Mouse (Mus musculus): Measurements from ENCODE around the gene Spink4. TPM values are rescaled to one million over a fixed set of nuclear protein-coding genes. Genes with fewer than 3 reads are reported as not detected.

Gene Spink4
- polyA plus RNA-seq, 1 experiment from 2014 or later, result 2.9 TPM

Other genes with a start within 250 kb of the Spink4 start
- 7.9 and 8.1 TPM in 2 replicates for gene Aptx, start 216.9 kb upstream of the Spink4 start, polyA plus RNA-seq (2015; fragmentation: Nextera tagmentation; extraction: Ambion mirVana)
- 103 and 120 TPM in 2 replicates for gene Dnaja1, start 197.9 kb upstream of the Spink4 start, polyA plus RNA-seq (2015; fragmentation: Nextera tagmentation; extraction: Ambion mirVana)
- 59.9 and 66.8 TPM in 2 replicates for gene Smu1, start 162.1 kb upstream of the Spink4 start, polyA plus RNA-seq (2015; fragmentation: Nextera tagmentation; extraction: Ambion mirVana)
- 29.7 and 32.6 TPM in 2 replicates for gene B4galt1, start 66.0 kb upstream of the Spink4 start, polyA plus RNA-seq (2015; fragmentation: Nextera tagmentation; extraction: Ambion mirVana)
- 99.7 and 103 TPM in 2 replicates for gene Bag1, start 28.2 kb downstream of the Spink4 start, polyA plus RNA-seq (2015; fragmentation: Nextera tagmentation; extraction: Ambion mirVana)
- gene Chmp5, start 28.4 kb downstream of the Spink4 start, polyA plus RNA-seq (2015; fragmentation: Nextera tagmentation; extraction: Ambion mirVana), result 41.8 and 44.6 TPM in 2 replicates
- gene Nfx1, start 50.9 kb downstream of the Spink4 start, polyA plus RNA-seq (2015; fragmentation: Nextera tagmentation; extraction: Ambion mirVana), result 30.5 and 31.5 TPM in 2 replicates
- gene Aqp7, start 128.1 kb downstream of the Spink4 start, polyA plus RNA-seq (2015; fragmentation: Nextera tagmentation; extraction: Ambion mirVana), result 1.1 and 1.4 TPM in 2 replicates
- 10.4 and 11.4 TPM in 2 replicates for gene Aqp3, start 178.1 kb downstream of the Spink4 start, polyA plus RNA-seq (2015; fragmentation: Nextera tagmentation; extraction: Ambion mirVana)
- 8.5 and 10.1 TPM in 2 replicates for gene Nol6, start 204.4 kb downstream of the Spink4 start, polyA plus RNA-seq (2015; fragmentation: Nextera tagmentation; extraction: Ambion mirVana)
- gene Ube2r2, start 215.7 kb downstream of the Spink4 start, polyA plus RNA-seq (2015; fragmentation: Nextera tagmentation; extraction: Ambion mirVana), result 47.9 and 56.0 TPM in 2 replicates

Measured in liver, embryonic 16.5 days (tissue).